Mouse (Mus musculus): ENCODE measurements around the gene Nadk2.

- TF ChIP-seq CTCF (IDR thresholded peaks at IDR 0.05) (no peak), EP300 (IDR thresholded peaks at IDR 0.05; ENCODE audit: insufficient read depth, low read depth, low read length) (no peak), POLR2A (IDR thresholded peaks at IDR 0.05; ENCODE audit: insufficient read depth, low read depth, low read length) (no peak)
These were observed 18.2 kb downstream of the Nadk2 start for GRCm38 (mm10) chr15:9089136-9089720.

Measured in heart, adult 2 months (tissue).